Mouse (Mus musculus): ENCODE data around the gene Iqschfp.

DNA sequence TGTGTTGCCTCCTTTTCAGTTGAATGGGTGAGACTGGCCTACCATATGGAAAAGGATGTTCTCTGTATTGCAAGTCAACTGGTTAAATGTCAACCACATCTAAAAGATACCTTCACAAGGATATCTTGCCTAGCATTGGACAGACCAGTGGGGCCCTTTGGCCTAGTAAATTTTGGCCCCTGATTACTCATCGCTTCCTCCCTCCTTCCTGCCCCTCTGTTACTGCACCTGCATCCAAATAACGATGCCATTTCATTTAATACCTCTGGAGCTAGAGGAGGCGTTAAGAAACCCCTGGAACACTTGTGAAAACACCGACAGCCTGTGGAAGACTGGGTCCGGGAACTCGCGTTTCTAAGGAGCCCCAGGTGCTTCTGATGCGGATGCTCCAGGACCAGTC, 626.0 kb downstream of the Iqschfp start:
- TF ChIP-seq GATA1 (IDR thresholded peaks at IDR 0.05; ENCODE audit: borderline replicate concordance, low read length) (no peak), FLI1 (IDR thresholded peaks at IDR 0.05; ENCODE audit: low read length) (no peak)

Measured in megakaryocyte, embryonic 14.5 days (primary cell).